Mouse (Mus musculus): ENCODE results near the gene Mesd.

GRCm38 (mm10) chr7:83939017-83939721 is 54.9 kb downstream of the Mesd start:
- no peak for TF ChIP-seq CTCF (IDR thresholded peaks at IDR 0.05; ENCODE audit: borderline replicate concordance, extremely low read depth, insufficient read depth, insufficient read length)
- TF ChIP-seq POLR2A (IDR thresholded peaks at IDR 0.05; ENCODE audit: borderline replicate concordance, extremely low read depth, insufficient read depth, insufficient read length, poor library complexity, severe bottlenecking), result no peak

Data from brain, embryonic 14.5 days (tissue).